Mouse (Mus musculus) CH12F3 (cell line): ENCODE measurements at regions not wholly inside any gene's neighbourhood (a gene's known extent, or its start where the extent isn't known, plus 50 kb on each side); places are given as distances from the start of the nearest gene placed in this dataset.

Experiments used
- in situ Hi-C: fragments of 300-500 bp; cut with MboI; formaldehyde crosslinking; loops from 2 replicates; pipeline ENCODE4 v1.14.3; 2020; ENCODE audit warnings: low sequenced_read_pairs

- in situ Hi-C loops: no loop called here
Measured at GRCm38 (mm10) chr4:106209465-106209864, 106.5 kb upstream of the Usp24 start.

- in situ Hi-C loops: no loop called here
Measured at GRCm38 (mm10) chr4:106209975-106210374, 106.0 kb upstream of the Usp24 start.

- in situ Hi-C loops: no loop called here
Measured at GRCm38 (mm10) chr4:106214170-106214569, 101.8 kb upstream of the Usp24 start.

- in situ Hi-C loops: loop anchor here (10.0 kb wide), 1 partner anchor 1076 kb away; no protein-coding TSS in a partner anchor
Measured at GRCm38 (mm10) chr4:106220621-106221020, 95.4 kb upstream of the Usp24 start.

- in situ Hi-C loops: loop anchor here (10.0 kb wide), 1 partner anchor 1081 kb away; no protein-coding TSS in a partner anchor
Measured at GRCm38 (mm10) chr4:106225184-106225862, 90.7 kb upstream of the Usp24 start.

GRCm38 (mm10) chr4:106227428-106227827 lies 88.6 kb upstream of the Usp24 start:
- in situ Hi-C loops: loop anchor here (10.0 kb wide), 1 partner anchor 1083 kb away; no protein-coding TSS in a partner anchor

GRCm38 (mm10) chr4:106228534-106228933 lies 87.5 kb upstream of the Usp24 start:
- in situ Hi-C loops: loop anchor here (10.0 kb wide), 1 partner anchor 1084 kb away; no protein-coding TSS in a partner anchor

GRCm38 (mm10) chr4:106229526-106229925 lies 86.5 kb upstream of the Usp24 start:
- in situ Hi-C loops: loop anchor here (10.0 kb wide), 1 partner anchor 1085 kb away; no protein-coding TSS in a partner anchor

- in situ Hi-C loops: no loop called here
Measured at GRCm38 (mm10) chr4:106232499-106232970, 83.5 kb upstream of the Usp24 start.

- in situ Hi-C loops: no loop called here
Measured at GRCm38 (mm10) chr4:106244384-106244819, 71.6 kb upstream of the Usp24 start.

- in situ Hi-C loops: no loop called here
Measured at GRCm38 (mm10) chr4:106244826-106245510, 71.0 kb upstream of the Usp24 start.

GRCm38 (mm10) chr4:106246695-106247094 lies 69.3 kb upstream of the Usp24 start:
- in situ Hi-C loops: no loop called here

- in situ Hi-C loops: no loop called here
Measured at GRCm38 (mm10) chr4:106247398-106247797, 68.6 kb upstream of the Usp24 start.

GRCm38 (mm10) chr4:106248272-106248671 lies 67.7 kb upstream of the Usp24 start:
- in situ Hi-C loops: no loop called here

- in situ Hi-C loops: no loop called here
Measured at GRCm38 (mm10) chr4:106249028-106249782, 66.8 kb upstream of the Usp24 start.

- in situ Hi-C loops: no loop called here
Measured at GRCm38 (mm10) chr4:106250048-106250447, 66.0 kb upstream of the Usp24 start.

GRCm38 (mm10) chr4:106251430-106251829 lies 64.6 kb upstream of the Usp24 start:
- in situ Hi-C loops: no loop called here

- in situ Hi-C loops: no loop called here
Measured at GRCm38 (mm10) chr4:106252946-106253345, 63.1 kb upstream of the Usp24 start.

- in situ Hi-C loops: no loop called here
Measured at GRCm38 (mm10) chr4:106254761-106255475, 61.1 kb upstream of the Usp24 start.

GRCm38 (mm10) chr4:106255959-106256609 lies 59.9 kb upstream of the Usp24 start:
- in situ Hi-C loops: no loop called here
